Mouse (Mus musculus): ENCODE data around the gene Kpna3. TPM values are rescaled to one million over a fixed set of nuclear protein-coding genes. Genes with fewer than 3 reads are reported as not detected.

Gene Kpna3
- polyA plus RNA-seq (2015; fragmentation: Nextera tagmentation; extraction: Ambion mirVana) = 24.9 and 25.6 TPM in 2 replicates

GRCm38 (mm10) chr14:61439661-61440559 lies at the start of gene Kpna3:
Gene Kpna3, minus strand, starts transcription at chr14:61439874.

GRCm38 (mm10) chr14:61360131-61360980 lies 79.3 kb downstream of the Kpna3 start, which contains the start of gene Ebpl:
Gene Ebpl, minus strand, starts transcription at chr14:61360439.

Other genes with a start within 250 kb of the Kpna3 start
- gene Sgcg, start 181.4 kb downstream of the Kpna3 start, polyA plus RNA-seq (2015; fragmentation: Nextera tagmentation; extraction: Ambion mirVana) = 0.70 and 0.91 TPM in 2 replicates
- gene Arl11, start 130.1 kb downstream of the Kpna3 start, polyA plus RNA-seq (2015; fragmentation: Nextera tagmentation; extraction: Ambion mirVana) = 4.9 and 6.4 TPM in 2 replicates
- gene Ebpl, start 79.4 kb downstream of the Kpna3 start, polyA plus RNA-seq (2015; fragmentation: Nextera tagmentation; extraction: Ambion mirVana) = 3.2 and 4.0 TPM in 2 replicates
- 10.9 and 11.1 TPM in 2 replicates for gene Spryd7, start 117.0 kb upstream of the Kpna3 start, polyA plus RNA-seq (2015; fragmentation: Nextera tagmentation; extraction: Ambion mirVana)
- gene Trim13, start 158.4 kb upstream of the Kpna3 start, polyA plus RNA-seq (2015; fragmentation: Nextera tagmentation; extraction: Ambion mirVana) = 6.7 and 7.0 TPM in 2 replicates
- gene Kcnrg, start 167.6 kb upstream of the Kpna3 start, polyA plus RNA-seq (2015; fragmentation: Nextera tagmentation; extraction: Ambion mirVana) = 0.27 and 0.46 TPM in 2 replicates

Data from spleen, postnatal 0 days (tissue).